Mouse (Mus musculus) MEL (cell line): Measurements from ENCODE around the gene Vav2. TPM values are rescaled to one million over a fixed set of nuclear protein-coding genes. Genes with fewer than 3 reads are reported as not detected.

Experiments used
- DNase-seq: peaks from one replicate; pipeline ENCODE4 v3.0.0; 2011; ENCODE audit warnings: low read depth, low spot score
- H3K27ac ChIP-seq: 2 replicates; pipeline ENCODE4 v1.5.1; 2012; ENCODE audit warnings: low read depth, mild to moderate bottlenecking, control low read depth, low read length, moderate library complexity; ENCODE audit not compliant: control insufficient read depth
- H3K27me3 ChIP-seq, 2 experiments: fragments of 150-350 bp in 1 of 2; sonication (generic) in 1 of 2; 2 replicates each; pipeline ENCODE4 v1.6.1; 2012; ENCODE audit warnings: low read length in 2 of 2, mild to moderate bottlenecking in 2 of 2, improper control_type of control experiment in 1 of 2, moderate library complexity in 1 of 2; ENCODE audit not compliant: insufficient read depth in 2 of 2, control insufficient read depth in 1 of 2
- H3K36me3 ChIP-seq, 2 experiments: 2 replicates each; pipeline ENCODE4 v1.6.1; 2012 to 2014; ENCODE audit warnings: low read length in 2 of 2, improper control_type of control experiment in 1 of 2, inconsistent platforms in 1 of 2, mild to moderate bottlenecking in 1 of 2; ENCODE audit not compliant: insufficient read depth in 2 of 2, control insufficient read depth in 1 of 2
- H3K4me1 ChIP-seq, 2 experiments: fragments of 150-350 bp in 1 of 2; sonication (generic) in 1 of 2; 2 replicates each; pipeline ENCODE4 v1.6.1; 2012; ENCODE audit warnings: low read length in 2 of 2, improper control_type of control experiment in 1 of 2, mild to moderate bottlenecking in 1 of 2; ENCODE audit not compliant: insufficient read depth in 2 of 2, control insufficient read depth in 1 of 2
- H3K4me3 ChIP-seq, 2 experiments: fragments of 150-350 bp in 1 of 2; sonication (generic) in 1 of 2; 2 replicates each; pipeline ENCODE4 v1.5.1; 2012; ENCODE audit warnings: low read depth in 2 of 2, low read length in 2 of 2, mild to moderate bottlenecking in 2 of 2, moderate library complexity in 2 of 2, control low read depth in 1 of 2, improper control_type of control experiment in 1 of 2; ENCODE audit not compliant: control insufficient read depth in 1 of 2, insufficient read depth in 1 of 2
- H3K79me2 ChIP-seq: 2 replicates; pipeline ENCODE4 v1.6.1; 2012; ENCODE audit warnings: mild to moderate bottlenecking, low read length, moderate library complexity; ENCODE audit not compliant: control insufficient read depth, poor library complexity, insufficient read depth
- H3K9ac ChIP-seq: 2 replicates; pipeline ENCODE4 v1.6.1; 2012; ENCODE audit warnings: low read depth, mild to moderate bottlenecking, control low read depth, low read length, moderate library complexity; ENCODE audit not compliant: control insufficient read depth, poor library complexity, severe bottlenecking
- H3K9me3 ChIP-seq: fragments of 150-350 bp; sonication (generic); replicated peaks from 2 replicates; pipeline ENCODE4 v1.6.1; 2012; ENCODE audit warnings: mild to moderate bottlenecking, low read length, improper control_type of control experiment, moderate library complexity; ENCODE audit not compliant: insufficient read depth
- BHLHE40 ChIP-seq: IDR thresholded peaks from 2 replicates; pipeline ENCODE4 v1.6.1; 2012; ENCODE audit warnings: low read depth, mild to moderate bottlenecking, inconsistent platforms, low read length, improper control_type of control experiment, borderline replicate concordance
- CHD2 ChIP-seq: IDR thresholded peaks from 2 replicates; pipeline ENCODE4 v1.6.1; 2011; ENCODE audit warnings: low read length, improper control_type of control experiment
- CTCF ChIP-seq, 3 experiments: IDR thresholded peaks in 2 of 3; conservative IDR thresholded peaks in 1 of 3; 2 replicates each; pipeline ENCODE4 v1.5.1; 2011 to 2012; ENCODE audit warnings: low read length in 3 of 3, low read depth in 2 of 3, mild to moderate bottlenecking in 2 of 3, improper control_type of control experiment in 1 of 3, inconsistent platforms in 1 of 3, mixed read lengths in 1 of 3, moderate library complexity in 1 of 3; ENCODE audit not compliant: control insufficient read depth in 1 of 3, insufficient read depth in 1 of 3, poor library complexity in 1 of 3, severe bottlenecking in 1 of 3
- E2F4 ChIP-seq: IDR thresholded peaks from 2 replicates; pipeline ENCODE4 v1.6.1; 2011; ENCODE audit warnings: low read depth, low read length, improper control_type of control experiment, borderline replicate concordance
- ELF1 ChIP-seq: IDR thresholded peaks from 2 replicates; pipeline ENCODE4 v1.6.1; 2014; ENCODE audit warnings: low read depth, mild to moderate bottlenecking, inconsistent platforms, low read length, improper control_type of control experiment, moderate library complexity
- EP300 ChIP-seq, 2 experiments: IDR thresholded peaks; 2 replicates each; pipeline ENCODE4 v1.6.1; 2011; ENCODE audit warnings: improper control_type of control experiment in 2 of 2, low read length in 2 of 2, low read depth in 1 of 2, mild to moderate bottlenecking in 1 of 2
- ETS1 ChIP-seq: IDR thresholded peaks from 2 replicates; pipeline ENCODE4 v1.6.1; 2012; ENCODE audit warnings: low read depth, mild to moderate bottlenecking, inconsistent platforms, low read length, improper control_type of control experiment, moderate library complexity
- GATA1 ChIP-seq: IDR thresholded peaks from 2 replicates; pipeline ENCODE4 v1.6.1; 2011; ENCODE audit warnings: low read depth, low read length, improper control_type of control experiment
- HCFC1 ChIP-seq: IDR thresholded peaks from 2 replicates; pipeline ENCODE4 v1.6.1; 2012; ENCODE audit warnings: low read depth, mild to moderate bottlenecking, inconsistent platforms, low read length, improper control_type of control experiment, moderate library complexity
- JUND ChIP-seq: IDR thresholded peaks from 2 replicates; pipeline ENCODE4 v1.6.1; 2011; ENCODE audit warnings: low read depth, mild to moderate bottlenecking, improper control_type of control experiment, low read length
- KAT2A ChIP-seq: conservative IDR thresholded peaks from 2 replicates; pipeline ENCODE4 v1.6.1; 2012; ENCODE audit warnings: low read depth, low read length, improper control_type of control experiment, inconsistent platforms
- MAFK ChIP-seq: IDR thresholded peaks from 2 replicates; pipeline ENCODE4 v1.6.1; 2011; ENCODE audit warnings: low read depth, mild to moderate bottlenecking, low read length, improper control_type of control experiment, borderline replicate concordance
- MAX ChIP-seq: IDR thresholded peaks from 2 replicates; pipeline ENCODE4 v1.6.1; 2011; ENCODE audit warnings: low read length, improper control_type of control experiment
- MAZ ChIP-seq: IDR thresholded peaks from 2 replicates; pipeline ENCODE4 v1.6.1; 2012; ENCODE audit warnings: low read depth, mild to moderate bottlenecking, inconsistent platforms, low read length, improper control_type of control experiment
- MEF2A ChIP-seq: IDR thresholded peaks from 2 replicates; pipeline ENCODE4 v1.6.1; 2014; ENCODE audit warnings: low read depth, mild to moderate bottlenecking, inconsistent platforms, low read length, improper control_type of control experiment; ENCODE audit not compliant: poor library complexity, insufficient replicate concordance, severe bottlenecking; ENCODE audit errors: extremely low read depth
- MYC ChIP-seq: IDR thresholded peaks from 2 replicates; pipeline ENCODE4 v1.6.1; 2011; ENCODE audit warnings: low read depth, mild to moderate bottlenecking, low read length, improper control_type of control experiment, moderate library complexity
- NELFE ChIP-seq: IDR thresholded peaks from 2 replicates; pipeline ENCODE4 v1.6.1; 2011; ENCODE audit warnings: low read depth, low read length, improper control_type of control experiment
- NRF1 ChIP-seq: IDR thresholded peaks from 2 replicates; pipeline ENCODE4 v1.6.1; 2014; ENCODE audit warnings: low read depth, mild to moderate bottlenecking, inconsistent platforms, low read length, improper control_type of control experiment, moderate library complexity; ENCODE audit not compliant: poor library complexity, insufficient read depth, severe bottlenecking
- RAD21 ChIP-seq: IDR thresholded peaks from 2 replicates; pipeline ENCODE4 v1.6.1; 2011; ENCODE audit warnings: mild to moderate bottlenecking, low read depth, low read length, improper control_type of control experiment
- RCOR1 ChIP-seq: IDR thresholded peaks from 2 replicates; pipeline ENCODE4 v1.6.1; 2012; ENCODE audit warnings: low read depth, mild to moderate bottlenecking, inconsistent platforms, low read length, improper control_type of control experiment
- SIN3A ChIP-seq: IDR thresholded peaks from 2 replicates; pipeline ENCODE4 v1.6.1; 2012; ENCODE audit warnings: low read length, improper control_type of control experiment, inconsistent platforms
- TAL1 ChIP-seq: IDR thresholded peaks from 2 replicates; pipeline ENCODE4 v1.6.1; 2012; ENCODE audit warnings: mild to moderate bottlenecking, inconsistent platforms, low read length, moderate library complexity, mixed read lengths
- TBP ChIP-seq: IDR thresholded peaks from 2 replicates; pipeline ENCODE4 v1.8.0; 2011; ENCODE audit warnings: low read depth, low read length, improper control_type of control experiment
- TCF12 ChIP-seq: IDR thresholded peaks from 2 replicates; pipeline ENCODE4 v1.6.1; 2014; ENCODE audit warnings: low read depth, mild to moderate bottlenecking, inconsistent platforms, low read length, improper control_type of control experiment, moderate library complexity
- UBTF ChIP-seq: IDR thresholded peaks from 2 replicates; pipeline ENCODE4 v1.6.1; 2012; ENCODE audit warnings: low read depth, mild to moderate bottlenecking, inconsistent platforms, low read length, improper control_type of control experiment, moderate library complexity, borderline replicate concordance; ENCODE audit not compliant: insufficient read depth
- USF2 ChIP-seq, 2 experiments: IDR thresholded peaks; 2 replicates each; pipeline ENCODE4 v1.6.1; 2011 to 2012; ENCODE audit warnings: improper control_type of control experiment in 2 of 2, low read length in 2 of 2, borderline replicate concordance in 1 of 2, inconsistent platforms in 1 of 2, low read depth in 1 of 2, mild to moderate bottlenecking in 1 of 2; ENCODE audit not compliant: insufficient read depth in 1 of 2
- ZC3H11A ChIP-seq: IDR thresholded peaks from 2 replicates; pipeline ENCODE4 v1.6.1; 2012; ENCODE audit warnings: low read depth, mild to moderate bottlenecking, inconsistent platforms, low read length, improper control_type of control experiment
- ZKSCAN1 ChIP-seq: IDR thresholded peaks from 2 replicates; pipeline ENCODE4 v1.6.1; 2012; ENCODE audit warnings: low read depth, mild to moderate bottlenecking, inconsistent platforms, low read length, improper control_type of control experiment, moderate library complexity
- ZMIZ1 ChIP-seq: IDR thresholded peaks from 2 replicates; pipeline ENCODE4 v1.6.1; 2012; ENCODE audit warnings: low read depth, mild to moderate bottlenecking, inconsistent platforms, low read length, improper control_type of control experiment, moderate library complexity
- ZNF384 ChIP-seq: IDR thresholded peaks from 2 replicates; pipeline ENCODE4 v1.6.1; 2012; ENCODE audit warnings: low read depth, mild to moderate bottlenecking, inconsistent platforms, low read length, improper control_type of control experiment
- polyA plus RNA-seq, 2 experiments: library from polyadenylated mRNA; stranded (reverse) in 1 of 2; unstranded in 1 of 2; fragments of >175 nt in 1 of 2; fragments of >200 nt in 1 of 2; gene quantifications; 2 replicates each; pipeline versions ENCODE4 v1.2.1 to v1.2.4; 2012; ENCODE audit warnings: low replicate concordance in 2 of 2, low read depth in 1 of 2; ENCODE audit not compliant: insufficient read length in 2 of 2, insufficient read depth in 1 of 2, missing spikeins in 1 of 2
- total RNA-seq: library from RNA; depleted of rRNA; stranded (reverse); fragments of 300-350 nt; gene quantifications from 2 replicates; pipeline ENCODE4 v1.2.3, GENCODE M21; 2012

Vav2 gene
- total and polyA plus RNA-seq, 3 experiments, result 8.8 to 15.9 TPM; not detected in 1

- Histone ChIP-seq H3K27me3 (no peaks in the 10 kb centered on the region), H3K4me3 (no peak overlapping the region), H3K27ac (peak overlapping the region; percentile 54), H3K4me1 (peaks cover 5 to 19% of the 10 kb centered on the region in 2 experiments), H3K9ac (no peak overlapping the region), H3K36me3 (peaks cover 0 to 4% of the 10 kb centered on the region in 2 experiments; a peak in 2 of 4 replicates), H3K9me3 (no peaks in the 10 kb centered on the region), H3K79me2 (no peaks in the 10 kb centered on the region; the same call in 1 of the 2 replicates)
- TF ChIP-seq SIN3A (peak; percentile 80), TCF12 (peak; percentile 57), GATA1 (peak; percentile 75), MAZ (peak; percentile 78; the same call in 1 of the 2 replicates), TAL1 (no peak), EP300 (IDR thresholded peaks at IDR 0.05; ENCODE audit: low read depth in 1 of 2, low read length in 2 of 2) (peak; percentile 51 to 65; a peak in 3 of 4 replicates), KAT2A (no peak), ETS1 (peak; percentile 99)
- DNase-seq, result peak; percentile 79
These were observed 76.5 kb downstream of the Vav2 start for GRCm38 (mm10) chr2:27350371-27350770.

GRCm38 (mm10) chr2:27343984-27344453 lies 82.8 kb downstream of the Vav2 start:
- DNase-seq, result peak; percentile 71
- peaks cover 11 to 30% of the 10 kb centered on the region in 2 experiments for H3K4me1 ChIP-seq
- H3K9ac ChIP-seq, result no peak overlapping the region
- H3K36me3 ChIP-seq, result peaks cover 0 to 11% of the 10 kb centered on the region in 2 experiments; a peak in 2 of 4 replicates
- peak overlapping the region; percentile 48 for H3K27ac ChIP-seq
- no peaks in the 10 kb centered on the region for H3K27me3 ChIP-seq
- H3K9me3 ChIP-seq, result no peaks in the 10 kb centered on the region
- H3K79me2 ChIP-seq, result peaks cover 1% of the 10 kb centered on the region
- H3K4me3 ChIP-seq, result peak overlapping the region; percentile 37 to 61
- TF ChIP-seq RCOR1 (peak; percentile 47; the same call in 1 of the 2 replicates), SIN3A (peak; percentile 66), ZNF384 (no peak), CTCF (IDR thresholded peaks at IDR 0.05 in 2 of 3, conservative IDR thresholded peaks at IDR 0.05 in 1 of 3; ENCODE audit: control insufficient read depth in 1 of 3, insufficient read depth in 1 of 3, low read depth in 2 of 3, low read length in 3 of 3, poor library complexity in 1 of 3, severe bottlenecking in 1 of 3) (no peak), ELF1 (no peak), E2F4 (no peak), TBP (no peak), USF2 (IDR thresholded peaks at IDR 0.05; ENCODE audit: borderline replicate concordance in 1 of 2, insufficient read depth in 1 of 2, low read depth in 1 of 2, low read length in 2 of 2) (no peak), NRF1 (no peak), ZC3H11A (no peak), MAFK (no peak), MAX (no peak), ZKSCAN1 (no peak), CHD2 (no peak), MYC (no peak), UBTF (no peak), RAD21 (no peak), MAZ (no peak), HCFC1 (no peak), NELFE (no peak), JUND (no peak), TCF12 (peak; percentile 87), MEF2A (no peak), GATA1 (peak; percentile 93), KAT2A (no peak), ZMIZ1 (no peak), BHLHE40 (peak; percentile 73)
